Mouse (Mus musculus): ENCODE data around the gene Polr3e. TPM values are rescaled to one million over a fixed set of nuclear protein-coding genes. Genes with fewer than 3 reads are reported as not detected.
"Not testable (repeated sequence)": the region's sequence is repeated elsewhere in the genome, so short reads cannot be mapped to it uniquely, and the experiment has no call there.

Polr3e gene
- total RNA-seq, 1 experiment: 44.4 TPM

DNA sequence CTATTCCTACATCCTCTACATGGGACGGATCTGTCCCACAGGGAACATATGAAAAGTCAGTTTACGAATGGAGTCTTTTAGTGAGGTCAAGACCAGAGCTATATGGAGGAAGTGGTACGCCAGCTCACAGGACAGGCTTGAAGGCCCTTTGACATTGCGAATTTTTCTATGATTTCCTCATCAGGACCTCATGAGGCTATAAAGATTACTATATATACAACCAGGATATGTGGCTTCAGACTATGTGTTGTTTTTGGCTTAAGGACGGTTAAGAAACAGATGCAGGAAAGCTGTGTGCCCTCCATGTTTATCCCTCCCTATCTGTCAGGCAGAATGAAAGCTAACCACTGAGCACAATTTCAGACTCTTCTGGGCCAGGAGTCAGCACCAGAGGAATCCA lies 45.6 kb downstream of the Polr3e start:
- Histone ChIP-seq H3K27ac (ENCODE audit: insufficient read depth, low read depth, low read length, poor library complexity, severe bottlenecking) (no peak overlapping the region), H3K4me3 (ENCODE audit: insufficient read depth in 1 of 2, low read depth in 1 of 2, low read length in 2 of 2, poor library complexity in 1 of 2, severe bottlenecking in 1 of 2) (no peak overlapping the region), H3K9me3 (ENCODE audit: control insufficient read depth, insufficient read depth, low read depth, low read length) (no peaks in the 10 kb centered on the region), H3K4me1 (ENCODE audit: control insufficient read depth in 2 of 2, insufficient read depth in 2 of 2, low read length in 2 of 2, poor library complexity in 1 of 2) (peaks cover 0 to 2% of the 10 kb centered on the region in 2 experiments; a peak in 1 of 4 replicates), H3K36me3 (ENCODE audit: control insufficient read depth, insufficient read depth, low read length, poor library complexity, severe bottlenecking) (peaks cover 11% of the 10 kb centered on the region), H3K9ac (ENCODE audit: insufficient read depth, low read depth, low read length, poor library complexity, severe bottlenecking) (no peak overlapping the region)
- in situ Hi-C loops (cut with MboI; ENCODE audit: low sequenced_read_pairs in 2 of 2, unreplicated experiment in 2 of 2): no loop called here
- no peak for DNase-seq (ENCODE audit: low read depth, low spot score)
- TF ChIP-seq CHD2 (IDR thresholded peaks at IDR 0.05; ENCODE audit: low read depth, low read length) (no peak), ZNF384 (IDR thresholded peaks at IDR 0.05; ENCODE audit: low read depth, low read length) (no peak), ZC3H11A (IDR thresholded peaks at IDR 0.05; ENCODE audit: borderline replicate concordance, low read depth, low read length) (no peak), MAFK (IDR thresholded peaks at IDR 0.05; ENCODE audit: insufficient read depth, low read depth, low read length) (no peak), HCFC1 (IDR thresholded peaks at IDR 0.05; ENCODE audit: borderline replicate concordance, insufficient read depth, low read length) (no peak)

DNA sequence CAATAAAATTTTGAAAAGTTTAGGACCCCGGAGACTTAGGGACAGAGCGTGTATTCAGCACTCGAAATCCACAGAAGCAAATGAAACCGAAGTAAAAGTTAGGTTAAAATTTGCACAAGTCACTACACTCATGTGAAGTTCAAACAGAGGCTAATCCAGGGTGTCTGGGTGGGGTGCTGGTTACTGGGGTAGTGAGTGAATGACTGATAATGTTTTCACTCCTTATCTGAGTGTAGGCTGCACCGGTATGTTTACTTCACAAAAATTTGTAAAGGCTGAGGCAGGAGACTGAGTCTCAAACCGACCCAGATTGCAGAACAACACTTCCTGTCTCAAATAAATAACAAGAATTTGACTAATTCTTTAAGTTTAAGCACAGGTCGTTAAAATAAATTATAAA lies 51.7 kb downstream of the Polr3e start:
- no peak overlapping the region for H3K9ac ChIP-seq (ENCODE audit: insufficient read depth, low read depth, low read length, poor library complexity, severe bottlenecking)
- no peak for DNase-seq (ENCODE audit: low read depth, low spot score)
- no peak overlapping the region for H3K4me3 ChIP-seq (ENCODE audit: insufficient read depth in 1 of 2, low read depth in 1 of 2, low read length in 2 of 2, poor library complexity in 1 of 2, severe bottlenecking in 1 of 2)
- in situ Hi-C loops (cut with MboI; ENCODE audit: low sequenced_read_pairs in 2 of 2, unreplicated experiment in 2 of 2): no loop called here
- no peak for TF ChIP-seq CHD2 (IDR thresholded peaks at IDR 0.05; ENCODE audit: low read depth, low read length)
- TF ChIP-seq HCFC1 (IDR thresholded peaks at IDR 0.05; ENCODE audit: borderline replicate concordance, insufficient read depth, low read length): no peak
- no peak for TF ChIP-seq ZC3H11A (IDR thresholded peaks at IDR 0.05; ENCODE audit: borderline replicate concordance, low read depth, low read length)
- TF ChIP-seq MAFK (IDR thresholded peaks at IDR 0.05; ENCODE audit: insufficient read depth, low read depth, low read length): no peak
- no peak for TF ChIP-seq ZNF384 (IDR thresholded peaks at IDR 0.05; ENCODE audit: low read depth, low read length)
- H3K9me3 ChIP-seq (ENCODE audit: control insufficient read depth, insufficient read depth, low read depth, low read length): no peaks in the 10 kb centered on the region
- peaks cover 2% of the 10 kb centered on the region in 2 experiments; a peak in 1 of 4 replicates for H3K4me1 ChIP-seq (ENCODE audit: control insufficient read depth in 2 of 2, insufficient read depth in 2 of 2, low read length in 2 of 2, poor library complexity in 1 of 2)
- H3K36me3 ChIP-seq (ENCODE audit: control insufficient read depth, insufficient read depth, low read length, poor library complexity, severe bottlenecking): peaks cover 3% of the 10 kb centered on the region; the same call in 1 of the 2 replicates
- no peak overlapping the region for H3K27ac ChIP-seq (ENCODE audit: insufficient read depth, low read depth, low read length, poor library complexity, severe bottlenecking)

DNA sequence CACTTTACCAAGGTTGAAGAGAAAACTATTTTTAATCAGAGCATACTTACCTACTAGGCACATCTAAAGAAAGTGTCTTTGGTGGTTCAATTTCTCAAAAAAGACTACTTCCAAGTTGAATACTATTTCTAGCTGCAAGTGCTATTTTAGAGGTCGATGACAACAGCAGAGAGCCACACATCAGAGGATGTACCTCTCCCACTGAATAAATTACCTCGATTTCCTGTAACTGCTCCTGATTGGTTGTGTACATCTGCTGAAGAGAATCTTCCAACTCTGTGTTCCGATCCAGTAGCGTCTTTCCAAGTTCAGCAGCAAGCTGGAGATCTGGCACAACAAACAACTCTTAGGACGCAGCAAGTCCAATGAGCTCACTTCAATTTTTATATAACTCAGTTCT lies 52.6 kb downstream of the Polr3e start:
- no peak overlapping the region for H3K9ac ChIP-seq (ENCODE audit: insufficient read depth, low read depth, low read length, poor library complexity, severe bottlenecking)
- TF ChIP-seq ZNF384 (IDR thresholded peaks at IDR 0.05; ENCODE audit: low read depth, low read length) (no peak), HCFC1 (IDR thresholded peaks at IDR 0.05; ENCODE audit: borderline replicate concordance, insufficient read depth, low read length) (no peak), CHD2 (IDR thresholded peaks at IDR 0.05; ENCODE audit: low read depth, low read length) (no peak), MAFK (IDR thresholded peaks at IDR 0.05; ENCODE audit: insufficient read depth, low read depth, low read length) (no peak), ZC3H11A (IDR thresholded peaks at IDR 0.05; ENCODE audit: borderline replicate concordance, low read depth, low read length) (no peak)
- no peaks in the 10 kb centered on the region for H3K9me3 ChIP-seq (ENCODE audit: control insufficient read depth, insufficient read depth, low read depth, low read length)
- in situ Hi-C loops (cut with MboI; ENCODE audit: low sequenced_read_pairs in 2 of 2, unreplicated experiment in 2 of 2): no loop called here
- peaks cover 3% of the 10 kb centered on the region; the same call in 1 of the 2 replicates for H3K36me3 ChIP-seq (ENCODE audit: control insufficient read depth, insufficient read depth, low read length, poor library complexity, severe bottlenecking)
- no peak for DNase-seq (ENCODE audit: low read depth, low spot score)
- peaks cover 2% of the 10 kb centered on the region in 2 experiments; a peak in 1 of 4 replicates for H3K4me1 ChIP-seq (ENCODE audit: control insufficient read depth in 2 of 2, insufficient read depth in 2 of 2, low read length in 2 of 2, poor library complexity in 1 of 2)
- H3K4me3 ChIP-seq (ENCODE audit: insufficient read depth in 1 of 2, low read depth in 1 of 2, low read length in 2 of 2, poor library complexity in 1 of 2, severe bottlenecking in 1 of 2): no peak overlapping the region
- H3K27ac ChIP-seq (ENCODE audit: insufficient read depth, low read depth, low read length, poor library complexity, severe bottlenecking): no peak overlapping the region

DNA sequence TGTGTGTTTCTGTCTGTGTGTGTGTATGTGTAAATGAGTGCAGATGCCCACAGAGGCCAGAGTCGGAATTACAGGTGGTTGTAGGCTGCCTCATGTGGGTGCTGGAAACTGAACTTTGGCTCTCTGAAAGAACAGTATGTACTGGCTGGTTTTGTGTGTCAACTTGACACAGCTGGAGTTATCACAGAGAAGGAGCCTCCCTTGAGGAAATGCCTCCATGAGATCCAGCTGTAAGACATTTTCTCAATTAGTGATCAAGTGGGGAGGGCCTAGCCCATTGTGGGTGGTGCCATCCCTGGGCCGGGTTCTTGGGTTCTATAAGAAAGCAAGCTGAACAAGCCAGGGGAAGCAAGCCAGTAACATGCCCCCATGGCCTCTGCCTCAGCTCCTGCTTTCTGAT lies 54.9 kb downstream of the Polr3e start:
- H3K27ac ChIP-seq (ENCODE audit: insufficient read depth, low read depth, low read length, poor library complexity, severe bottlenecking); H3K9me3 ChIP-seq (ENCODE audit: control insufficient read depth, insufficient read depth, low read depth, low read length); H3K4me1 ChIP-seq (ENCODE audit: control insufficient read depth in 2 of 2, insufficient read depth in 2 of 2, low read length in 2 of 2, poor library complexity in 1 of 2); DNase-seq (ENCODE audit: low read depth, low spot score); H3K36me3 ChIP-seq (ENCODE audit: control insufficient read depth, insufficient read depth, low read length, poor library complexity, severe bottlenecking); H3K4me3 ChIP-seq (ENCODE audit: insufficient read depth in 1 of 2, low read depth in 1 of 2, low read length in 2 of 2, poor library complexity in 1 of 2, severe bottlenecking in 1 of 2); in situ Hi-C loops (cut with MboI; ENCODE audit: low sequenced_read_pairs in 2 of 2, unreplicated experiment in 2 of 2); H3K9ac ChIP-seq (ENCODE audit: insufficient read depth, low read depth, low read length, poor library complexity, severe bottlenecking): not testable (repeated sequence)

DNA sequence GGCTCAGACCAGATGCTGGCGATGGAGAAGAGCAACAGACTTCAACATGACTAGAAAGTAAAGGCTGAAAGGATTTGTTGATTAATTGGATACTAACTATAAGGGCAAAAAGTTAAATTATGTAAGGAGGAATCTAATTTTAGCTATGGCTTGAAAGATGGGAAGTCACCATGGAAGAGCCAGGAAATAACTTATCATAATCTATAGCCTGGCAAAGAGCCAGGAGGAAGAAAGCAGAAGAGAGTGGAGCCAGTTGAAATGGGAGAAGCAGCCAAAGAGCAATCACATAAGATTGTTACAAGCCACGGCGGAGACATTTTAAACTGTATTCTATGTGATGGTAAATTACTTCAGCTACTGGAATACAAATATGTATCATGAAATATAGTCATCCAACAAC lies 56.5 kb downstream of the Polr3e start:
- Histone ChIP-seq H3K27ac (ENCODE audit: insufficient read depth, low read depth, low read length, poor library complexity, severe bottlenecking) (no peak overlapping the region), H3K4me1 (ENCODE audit: control insufficient read depth in 2 of 2, insufficient read depth in 2 of 2, low read length in 2 of 2, poor library complexity in 1 of 2) (peaks cover 0 to 2% of the 10 kb centered on the region in 2 experiments; a peak in 1 of 4 replicates), H3K36me3 (ENCODE audit: control insufficient read depth, insufficient read depth, low read length, poor library complexity, severe bottlenecking) (peaks cover 3% of the 10 kb centered on the region; the same call in 1 of the 2 replicates), H3K9ac (ENCODE audit: insufficient read depth, low read depth, low read length, poor library complexity, severe bottlenecking) (no peak overlapping the region), H3K9me3 (ENCODE audit: control insufficient read depth, insufficient read depth, low read depth, low read length) (no peaks in the 10 kb centered on the region), H3K4me3 (ENCODE audit: insufficient read depth in 1 of 2, low read depth in 1 of 2, low read length in 2 of 2, poor library complexity in 1 of 2, severe bottlenecking in 1 of 2) (no peak overlapping the region)
- no peak for TF ChIP-seq ZC3H11A (IDR thresholded peaks at IDR 0.05; ENCODE audit: borderline replicate concordance, low read depth, low read length)
- DNase-seq (ENCODE audit: low read depth, low spot score): no peak
- in situ Hi-C loops (cut with MboI; ENCODE audit: low sequenced_read_pairs in 2 of 2, unreplicated experiment in 2 of 2): no loop called here

All from ES-E14 (cell line).